Mouse (Mus musculus) MN1 (cell line): ENCODE results near the gene Gm15140.
"Not testable (repeated sequence)": the region's sequence is repeated elsewhere in the genome, so short reads cannot be mapped to it uniquely, and the experiment has no call there.

Experiments
- DNase-seq: peaks from one replicate; pipeline ENCODE4 v3.0.0-alpha.2; 2016; ENCODE audit warnings: low spot score

Gene Gm15140

DNA sequence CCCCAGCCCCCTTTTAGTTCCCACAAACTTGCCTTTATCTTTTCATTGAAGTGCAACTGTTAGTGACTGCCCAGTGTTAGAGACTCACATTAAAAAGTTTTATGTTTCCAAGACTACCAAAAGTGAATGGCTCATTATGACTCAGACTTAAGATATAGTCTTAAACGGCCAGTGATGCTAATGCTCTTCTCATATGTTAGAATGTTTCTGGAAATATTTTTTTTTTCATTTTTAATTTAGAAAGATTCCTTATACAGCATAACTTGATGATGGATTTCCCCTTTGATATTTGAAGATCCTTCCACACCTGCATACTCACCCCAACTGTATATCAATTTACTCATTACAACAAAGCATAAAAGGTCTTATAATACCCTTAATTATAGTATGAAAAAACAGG, at the start of gene Gm15140:
Gene Gm15140, minus strand, starts transcription at position 101 of the 400 bp plus-strand sequence.
- DNase-seq: not testable (repeated sequence)
